Mouse (Mus musculus): Measurements from ENCODE around the gene Zbed6. TPM values are rescaled to one million over a fixed set of nuclear protein-coding genes. Genes with fewer than 3 reads are reported as not detected.

Gene Zbed6
- polyA plus RNA-seq, 1 experiment from 2014 or later: not detected

DNA sequence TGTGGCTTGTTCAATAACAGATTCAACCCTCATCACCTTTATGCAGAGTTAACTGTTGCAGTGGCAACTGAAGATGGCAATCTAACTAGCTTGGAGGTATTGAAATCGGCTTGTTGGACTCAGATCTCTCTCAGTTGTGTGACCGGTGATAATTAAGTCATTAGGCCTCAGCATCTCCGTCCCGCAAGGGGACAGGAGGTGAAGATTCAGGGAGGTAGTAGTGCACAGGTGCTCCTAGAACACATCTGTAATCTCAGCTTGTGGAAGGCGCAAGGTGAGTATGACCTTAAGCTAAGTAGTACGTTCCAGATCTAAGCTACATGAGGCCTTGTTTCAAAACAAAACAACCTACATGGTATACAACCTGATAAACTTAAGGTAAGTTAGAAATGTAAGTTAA is 50.1 kb downstream of the Zbed6 start:
- Histone ChIP-seq H3K4me3 (replicated peaks; ENCODE audit: low read depth, low read length) (no peak overlapping the region), H3K36me3 (ENCODE audit: insufficient read depth, low read length) (peaks cover 21% of the 10 kb centered on the region; the same call in 1 of the 2 replicates), H3K9me3 (replicated peaks; ENCODE audit: low read length) (no peaks in the 10 kb centered on the region), H3K4me2 (ENCODE audit: low read length) (peak overlapping the region; percentile 34; the same call in 1 of the 2 replicates), H3K9ac (ENCODE audit: low read depth, low read length) (no peak overlapping the region), H3K27ac (no peak overlapping the region), H3K27me3 (ENCODE audit: insufficient read depth, low read length) (no peaks in the 10 kb centered on the region), H3K4me1 (replicated peaks; ENCODE audit: insufficient read depth, low read length) (no peaks in the 10 kb centered on the region)
- no peak for ATAC-seq (replicated peaks; ENCODE audit: low FRiP score, low read depth)
- no peak for DNase-seq (ENCODE audit: low spot score)
- 52% methylated on average over 6 of the region's 6 CpGs for WGBS
- no peak; the same call in 1 of the 2 replicates for TF ChIP-seq CTCF (IDR thresholded peaks at IDR 0.05; ENCODE audit: low read depth)

DNA sequence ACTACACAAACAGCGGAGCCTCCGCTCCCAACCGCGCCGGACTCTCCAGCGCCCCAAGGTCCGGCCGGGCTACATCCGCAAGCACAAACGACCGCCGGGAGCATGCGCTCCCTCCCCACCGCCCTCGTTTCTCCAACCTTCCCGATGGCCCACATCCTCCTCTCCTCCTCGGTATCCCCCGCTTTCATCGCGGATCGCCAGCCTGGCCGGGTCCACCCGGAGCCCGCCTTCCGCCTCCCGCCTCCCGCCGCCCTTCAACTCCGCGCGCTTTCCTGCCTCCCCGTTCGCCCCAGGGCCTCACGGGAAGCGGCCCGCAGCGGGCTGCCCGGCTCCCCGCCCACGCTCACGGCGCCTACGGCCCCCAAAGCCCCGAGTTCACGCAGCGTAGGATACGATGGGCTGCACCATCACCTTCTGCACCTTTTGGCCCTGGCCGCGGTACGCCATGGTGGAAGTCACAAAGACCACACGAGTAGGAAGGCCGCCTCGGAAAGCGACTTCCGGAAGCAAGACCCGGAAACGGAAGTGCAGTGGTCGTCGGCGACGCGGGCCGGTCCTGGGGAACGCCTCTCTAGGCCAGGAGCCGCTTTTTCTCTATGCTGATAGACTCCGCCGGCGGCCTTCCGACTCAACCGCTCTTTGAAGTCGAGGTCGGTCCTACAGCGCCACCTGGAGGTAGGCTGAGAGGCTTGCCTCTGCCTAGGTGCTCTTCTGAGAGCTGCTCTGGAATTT is 50.7 kb downstream of the Zbed6 start, which contains the start of gene Snrpe:
TSS of gene Snrpe (minus strand) at position 521 of the 732 bp plus-strand sequence.
- H3K36me3 ChIP-seq (ENCODE audit: insufficient read depth, low read length): peaks cover 28% of the 10 kb centered on the region
- H3K27ac ChIP-seq: peak within 1 kb of the TSS; percentile 95
- H3K4me2 ChIP-seq (ENCODE audit: low read length): peak within 1 kb of the TSS; percentile 55
- no peaks in the 10 kb centered on the region for H3K27me3 ChIP-seq (ENCODE audit: insufficient read depth, low read length)
- peak; percentile 100 for DNase-seq (ENCODE audit: low spot score)
- no peaks in the 10 kb centered on the region for H3K9me3 ChIP-seq (replicated peaks; ENCODE audit: low read length)
- peak within 1 kb of the TSS; percentile 93 for H3K4me3 ChIP-seq (replicated peaks; ENCODE audit: low read depth, low read length)
- H3K9ac ChIP-seq (ENCODE audit: low read depth, low read length): peak within 1 kb of the TSS; percentile 95
- under 1% methylated on average over 72 of the region's 73 CpGs for WGBS
- peak; percentile 99 for TF ChIP-seq CTCF (IDR thresholded peaks at IDR 0.05; ENCODE audit: low read depth)
- ATAC-seq (replicated peaks; ENCODE audit: low FRiP score, low read depth): peak; percentile 96
- no peaks in the 10 kb centered on the region for H3K4me1 ChIP-seq (replicated peaks; ENCODE audit: insufficient read depth, low read length)

Other genes starting within 250 kb of the Zbed6 start
- gene Sox13, start 236.5 kb downstream of the Zbed6 start, polyA plus RNA-seq (2015; fragmentation: Nextera tagmentation; extraction: Ambion mirVana): 12.0 and 13.7 TPM in 2 replicates
- gene Snrpe, start 50.6 kb downstream of the Zbed6 start, polyA plus RNA-seq (2015; fragmentation: Nextera tagmentation; extraction: Ambion mirVana): 591 and 663 TPM in 2 replicates
- 3.5 and 3.8 TPM in 2 replicates for gene Gm38394, start 433 bp upstream of the Zbed6 start, polyA plus RNA-seq (2015; fragmentation: Nextera tagmentation; extraction: Ambion mirVana)
- gene Lax1, start 29.2 kb upstream of the Zbed6 start, polyA plus RNA-seq (2015; fragmentation: Nextera tagmentation; extraction: Ambion mirVana): 0.58 and 0.61 TPM in 2 replicates
- gene Atp2b4, start 140.2 kb upstream of the Zbed6 start, polyA plus RNA-seq (2015; fragmentation: Nextera tagmentation; extraction: Ambion mirVana): 5.6 and 7.2 TPM in 2 replicates
- gene Optc, start 247.1 kb upstream of the Zbed6 start, polyA plus RNA-seq (2015; fragmentation: Nextera tagmentation; extraction: Ambion mirVana): 0.39 and 0.40 TPM in 2 replicates